Mouse (Mus musculus): ENCODE measurements at regions not wholly inside any gene's neighbourhood (a gene's known extent, or its start where the extent isn't known, plus 50 kb on each side); places are given as distances from the start of the nearest gene placed in this dataset.

DNA sequence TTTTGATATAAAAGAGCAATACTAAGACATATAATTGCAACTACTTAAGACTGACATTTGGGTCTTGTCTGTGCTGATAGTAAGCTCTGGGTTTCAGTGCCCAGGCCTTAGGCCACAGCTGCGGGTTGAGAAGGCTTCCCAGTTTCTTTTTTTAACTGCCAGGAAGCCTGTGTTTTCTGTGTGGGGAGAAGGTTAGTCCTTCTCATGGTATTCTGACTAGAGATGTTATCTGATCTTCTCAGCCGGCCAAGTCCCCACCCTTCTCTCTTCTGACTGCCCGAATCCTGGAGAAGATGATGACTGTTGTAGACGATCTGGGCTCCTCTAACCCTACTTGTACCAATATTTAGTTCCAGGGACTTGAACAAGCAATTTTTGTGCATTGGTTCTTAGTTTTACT, 80.7 kb upstream of the Ednra start:
- H3K9me3 ChIP-seq (ENCODE audit: low read length) = no peaks in the 10 kb centered on the region
- H3K27me3 ChIP-seq (ENCODE audit: insufficient read depth, low read length) = no peaks in the 10 kb centered on the region
- ATAC-seq (no peak), DNase-seq (no peak)
- TF ChIP-seq CTCF (IDR thresholded peaks at IDR 0.05; ENCODE audit: low read depth) = no peak
- H3K9ac ChIP-seq = no peak overlapping the region
- H3K4me1 ChIP-seq (ENCODE audit: insufficient read depth) = no peaks in the 10 kb centered on the region
- no peak overlapping the region for H3K4me2 ChIP-seq (ENCODE audit: low read depth)
- H3K27ac ChIP-seq (ENCODE audit: low read depth, low read length) = no peak overlapping the region
- no peaks in the 10 kb centered on the region for H3K36me3 ChIP-seq (ENCODE audit: insufficient read depth)
- no peak overlapping the region for H3K4me3 ChIP-seq (ENCODE audit: low read depth, low read length)
- 86% methylated on average over 4 of the region's 4 CpGs for WGBS

DNA sequence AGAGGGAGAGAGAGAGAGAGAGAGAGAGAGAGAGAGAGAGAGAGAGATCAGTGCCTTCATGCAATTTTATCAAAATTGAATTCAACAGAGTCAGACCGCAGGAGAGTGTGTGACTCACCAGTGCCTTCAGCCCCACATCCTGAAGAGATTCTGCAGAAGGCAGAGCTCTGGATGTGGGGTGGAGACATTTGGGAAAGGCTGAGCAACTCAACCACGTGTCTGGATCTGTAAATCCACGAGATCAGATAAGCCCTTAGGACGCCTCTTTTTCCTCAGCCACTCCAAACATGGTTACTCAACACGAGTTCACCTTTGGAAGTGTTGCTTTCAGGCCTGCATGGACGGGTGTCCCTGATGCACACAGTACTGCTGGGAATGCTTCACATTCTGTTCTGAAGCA, 81.4 kb upstream of the Ednra start:
- no peak for TF ChIP-seq CTCF (IDR thresholded peaks at IDR 0.05; ENCODE audit: low read depth)
- no peak overlapping the region for H3K4me3 ChIP-seq (ENCODE audit: low read depth, low read length)
- no peak overlapping the region for H3K27ac ChIP-seq (ENCODE audit: low read depth, low read length)
- no peaks in the 10 kb centered on the region for H3K4me1 ChIP-seq (ENCODE audit: insufficient read depth)
- WGBS = 85% methylated on average over 6 of the region's 6 CpGs
- H3K27me3 ChIP-seq (ENCODE audit: insufficient read depth, low read length) = no peaks in the 10 kb centered on the region
- H3K4me2 ChIP-seq (ENCODE audit: low read depth) = no peak overlapping the region
- DNase-seq (no peak), ATAC-seq (no peak)
- no peaks in the 10 kb centered on the region for H3K9me3 ChIP-seq (ENCODE audit: low read length)
- no peak overlapping the region for H3K9ac ChIP-seq
- H3K36me3 ChIP-seq (ENCODE audit: insufficient read depth) = no peaks in the 10 kb centered on the region

- Histone ChIP-seq H3K9ac (no peak overlapping the region), H3K4me2 (ENCODE audit: low read depth) (no peak overlapping the region), H3K27me3 (ENCODE audit: insufficient read depth, low read length) (no peaks in the 10 kb centered on the region), H3K27ac (ENCODE audit: low read depth, low read length) (no peak overlapping the region), H3K4me3 (ENCODE audit: low read depth, low read length) (no peak overlapping the region), H3K9me3 (ENCODE audit: low read length) (no peaks in the 10 kb centered on the region), H3K36me3 (ENCODE audit: insufficient read depth) (no peaks in the 10 kb centered on the region), H3K4me1 (ENCODE audit: insufficient read depth) (no peaks in the 10 kb centered on the region)
- WGBS = 64% methylated on average over 12 of the region's 12 CpGs
- DNase-seq = no peak
- ATAC-seq = no peak
- TF ChIP-seq CTCF (IDR thresholded peaks at IDR 0.05; ENCODE audit: low read depth) = no peak
Observed at GRCm38 (mm10) chr8:77814796-77815647, 90.8 kb upstream of the Ednra start.

GRCm38 (mm10) chr8:77815648-77815971, 91.3 kb upstream of the Ednra start:
- no peak for DNase-seq
- Histone ChIP-seq H3K4me1 (ENCODE audit: insufficient read depth) (no peaks in the 10 kb centered on the region), H3K36me3 (ENCODE audit: insufficient read depth) (no peaks in the 10 kb centered on the region), H3K4me3 (ENCODE audit: low read depth, low read length) (no peak overlapping the region), H3K4me2 (ENCODE audit: low read depth) (no peak overlapping the region), H3K9ac (no peak overlapping the region), H3K9me3 (ENCODE audit: low read length) (no peaks in the 10 kb centered on the region), H3K27ac (ENCODE audit: low read depth, low read length) (no peak overlapping the region), H3K27me3 (ENCODE audit: insufficient read depth, low read length) (no peaks in the 10 kb centered on the region)
- no peak for TF ChIP-seq CTCF (IDR thresholded peaks at IDR 0.05; ENCODE audit: low read depth)
- ATAC-seq = no peak
- 74% methylated on average over 7 of the region's 7 CpGs for WGBS

DNA sequence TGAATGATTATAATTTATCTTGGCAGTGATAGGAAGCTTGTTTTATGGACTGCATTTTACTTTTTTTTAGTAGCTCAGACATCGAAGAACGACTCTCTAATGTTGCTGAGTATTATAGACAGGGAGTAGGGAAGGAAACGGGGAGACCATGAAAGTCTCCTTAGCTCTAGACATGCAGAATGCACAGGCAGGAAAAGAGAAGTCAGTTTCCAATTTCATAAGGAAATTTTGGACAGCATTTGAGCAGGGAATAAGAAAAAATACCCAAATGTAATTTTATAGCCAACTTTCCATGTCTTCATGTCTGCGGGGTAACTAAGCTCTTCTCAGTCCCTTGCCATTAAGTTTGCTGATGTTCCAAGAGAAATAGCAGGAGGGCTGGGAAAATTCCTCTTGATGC, 92.0 kb upstream of the Ednra start:
- no peak overlapping the region for H3K4me2 ChIP-seq (ENCODE audit: low read depth)
- 83% methylated on average over 4 of the region's 4 CpGs for WGBS
- TF ChIP-seq CTCF (IDR thresholded peaks at IDR 0.05; ENCODE audit: low read depth) = no peak
- no peak for DNase-seq
- H3K27me3 ChIP-seq (ENCODE audit: insufficient read depth, low read length) = no peaks in the 10 kb centered on the region
- no peak overlapping the region for H3K27ac ChIP-seq (ENCODE audit: low read depth, low read length)
- H3K9me3 ChIP-seq (ENCODE audit: low read length) = no peaks in the 10 kb centered on the region
- H3K9ac ChIP-seq = no peak overlapping the region
- ATAC-seq = no peak
- no peak overlapping the region for H3K4me3 ChIP-seq (ENCODE audit: low read depth, low read length)
- no peaks in the 10 kb centered on the region for H3K4me1 ChIP-seq (ENCODE audit: insufficient read depth)
- H3K36me3 ChIP-seq (ENCODE audit: insufficient read depth) = no peaks in the 10 kb centered on the region

- ATAC-seq = no peak
- Histone ChIP-seq H3K36me3 (ENCODE audit: insufficient read depth) (no peaks in the 10 kb centered on the region), H3K9me3 (ENCODE audit: low read length) (no peaks in the 10 kb centered on the region), H3K4me3 (ENCODE audit: low read depth, low read length) (no peak overlapping the region), H3K27ac (ENCODE audit: low read depth, low read length) (no peak overlapping the region), H3K9ac (no peak overlapping the region), H3K27me3 (ENCODE audit: insufficient read depth, low read length) (no peaks in the 10 kb centered on the region), H3K4me1 (ENCODE audit: insufficient read depth) (no peaks in the 10 kb centered on the region), H3K4me2 (ENCODE audit: low read depth) (no peak overlapping the region)
- WGBS = 70% methylated on average over 1 of the region's 1 CpGs
- DNase-seq = no peak
- no peak for TF ChIP-seq CTCF (IDR thresholded peaks at IDR 0.05; ENCODE audit: low read depth)
Observed at GRCm38 (mm10) chr8:77825786-77826185, 101.5 kb upstream of the Ednra start.

GRCm38 (mm10) chr8:77826255-77826654, 102.0 kb upstream of the Ednra start:
- ATAC-seq (no peak), DNase-seq (no peak)
- Histone ChIP-seq H3K27ac (ENCODE audit: low read depth, low read length) (no peak overlapping the region), H3K4me1 (ENCODE audit: insufficient read depth) (no peaks in the 10 kb centered on the region), H3K9me3 (ENCODE audit: low read length) (no peaks in the 10 kb centered on the region), H3K27me3 (ENCODE audit: insufficient read depth, low read length) (no peaks in the 10 kb centered on the region), H3K4me2 (ENCODE audit: low read depth) (no peak overlapping the region), H3K36me3 (ENCODE audit: insufficient read depth) (no peaks in the 10 kb centered on the region), H3K4me3 (ENCODE audit: low read depth, low read length) (no peak overlapping the region), H3K9ac (no peak overlapping the region)
- TF ChIP-seq CTCF (IDR thresholded peaks at IDR 0.05; ENCODE audit: low read depth) = no peak
- 71% methylated on average over 2 of the region's 2 CpGs for WGBS
